Mouse (Mus musculus) stomach, embryonic 15.5 days (tissue): ENCODE data around the gene C2cd3. TPM values are rescaled to one million over a fixed set of nuclear protein-coding genes. Genes with fewer than 3 reads are reported as not detected.
A peak's percentile ranks its signal among the peaks of the same experiment; 100 is the strongest.
"Not testable (repeated sequence)": the region's sequence is repeated elsewhere in the genome, so short reads cannot be mapped to it uniquely, and the experiment has no call there.

Experiments used
- ATAC-seq: fragments of 200-750 bp; cut with Nextera tagmentation; 2 replicates; pipeline ENCODE4 v1.8.0; 2017; ENCODE audit warnings: low read depth, moderate number of reproducible peaks, moderate TSS enrichment; ENCODE audit not compliant: insufficient read depth, low FRiP score
- H3K27ac ChIP-seq: fragments of 300-500 bp; sonication (generic); 2 replicates; pipeline ENCODE4 v1.5.1; 2015; ENCODE audit warnings: mild to moderate bottlenecking, inconsistent platforms
- H3K27me3 ChIP-seq: fragments of 300-500 bp; sonication (generic); replicated peaks from 2 replicates; pipeline ENCODE4 v1.6.1; 2015; ENCODE audit warnings: inconsistent platforms
- H3K36me3 ChIP-seq: fragments of 300-500 bp; sonication (generic); 2 replicates; pipeline ENCODE4 v1.6.1; 2015; ENCODE audit warnings: inconsistent platforms
- H3K4me1 ChIP-seq: fragments of 300-500 bp; sonication (generic); 2 replicates; pipeline ENCODE4 v1.6.1; 2015; ENCODE audit warnings: inconsistent platforms
- H3K4me2 ChIP-seq: fragments of 300-500 bp; sonication (generic); 2 replicates; pipeline ENCODE4 v1.6.1; 2015; ENCODE audit warnings: mild to moderate bottlenecking, inconsistent platforms
- H3K4me3 ChIP-seq: fragments of 300-500 bp; sonication (generic); replicated peaks from 2 replicates; pipeline ENCODE4 v1.5.1; 2015; ENCODE audit warnings: inconsistent platforms
- H3K9ac ChIP-seq: fragments of 300-500 bp; sonication (generic); 2 replicates; pipeline ENCODE4 v1.6.1; 2015; ENCODE audit warnings: inconsistent platforms
- H3K9me3 ChIP-seq: fragments of 300-500 bp; sonication (generic); 2 replicates; pipeline ENCODE4 v1.6.1; 2016; ENCODE audit warnings: inconsistent platforms
- WGBS: fragments of 180-500 bp; shearing (Covaris S2); methylation state at CpG from one replicate; pipeline ENCODE4 v1.1.7; 2015; 5-methylcytosine and 5-hydroxymethylcytosine counted together
- polyA plus RNA-seq: library from polyadenylated mRNA; unstranded; fragments of >200 nt; fragmentation: Nextera tagmentation; extraction: Ambion mirVana; gene quantifications from 2 replicates; pipeline ENCODE4 v1.2.1, GENCODE M21; 2015

C2cd3 gene
- polyA plus RNA-seq, 1 experiment from 2014 or later = 18.5 TPM

- Histone ChIP-seq H3K9ac (no peak overlapping the region), H3K36me3 (no peaks in the 10 kb centered on the region), H3K27ac (no peak overlapping the region), H3K9me3 (no peaks in the 10 kb centered on the region), H3K4me3 (no peak overlapping the region), H3K4me1 (no peaks in the 10 kb centered on the region), H3K4me2 (no peak overlapping the region), H3K27me3 (no peaks in the 10 kb centered on the region)
- no peak for ATAC-seq
- 75% methylated on average over 9 of the region's 9 CpGs for WGBS
Observed at GRCm38 (mm10) chr7:100473846-100474454, 101.9 kb downstream of the C2cd3 start.

- Histone ChIP-seq H3K27ac (no peak overlapping the region; the same call in 1 of the 2 replicates), H3K9me3 (no peaks in the 10 kb centered on the region), H3K4me2 (no peak overlapping the region), H3K4me3 (no peak overlapping the region), H3K9ac (no peak overlapping the region), H3K4me1 (no peaks in the 10 kb centered on the region), H3K27me3 (no peaks in the 10 kb centered on the region), H3K36me3 (no peaks in the 10 kb centered on the region)
- no peak for ATAC-seq
- 39% methylated on average over 1 of the region's 1 CpGs for WGBS
Observed at GRCm38 (mm10) chr7:100474680-100475079, 102.6 kb downstream of the C2cd3 start.

GRCm38 (mm10) chr7:100479100-100479822 is 107.2 kb downstream of the C2cd3 start:
- 0 out of 2 replicates have a peak overlapping the region, but pooled peaks have one; percentile 8 for H3K4me2 ChIP-seq
- no peaks in the 10 kb centered on the region for H3K4me1 ChIP-seq
- no peaks in the 10 kb centered on the region for H3K9me3 ChIP-seq
- WGBS = 71% methylated on average over 20 of the region's 20 CpGs
- no peaks in the 10 kb centered on the region for H3K36me3 ChIP-seq
- no peak overlapping the region for H3K27ac ChIP-seq
- H3K27me3 ChIP-seq = no peaks in the 10 kb centered on the region
- ATAC-seq = no peak
- H3K9ac ChIP-seq = no peak overlapping the region
- H3K4me3 ChIP-seq = no peak overlapping the region

GRCm38 (mm10) chr7:100479823-100480164 is 107.8 kb downstream of the C2cd3 start:
- peak; percentile 63 for ATAC-seq
- Histone ChIP-seq H3K4me3 (no peak overlapping the region), H3K9ac (no peak overlapping the region), H3K4me2 (0 out of 2 replicates have a peak overlapping the region, but pooled peaks have one; percentile 13), H3K4me1 (no peaks in the 10 kb centered on the region), H3K9me3 (no peaks in the 10 kb centered on the region), H3K36me3 (no peaks in the 10 kb centered on the region), H3K27me3 (no peaks in the 10 kb centered on the region), H3K27ac (no peak overlapping the region)
- WGBS = 62% methylated on average over 15 of the region's 15 CpGs

- 79% methylated on average over 17 of the region's 17 CpGs for WGBS
- no peak overlapping the region for H3K27ac ChIP-seq
- H3K4me1 ChIP-seq = no peaks in the 10 kb centered on the region
- no peaks in the 10 kb centered on the region for H3K36me3 ChIP-seq
- H3K9me3 ChIP-seq = no peaks in the 10 kb centered on the region
- H3K9ac ChIP-seq = no peak overlapping the region
- no peak overlapping the region for H3K4me3 ChIP-seq
- no peak for ATAC-seq
- no peaks in the 10 kb centered on the region for H3K27me3 ChIP-seq
- H3K4me2 ChIP-seq = 0 out of 2 replicates have a peak overlapping the region, but pooled peaks have one; percentile 13
Observed at GRCm38 (mm10) chr7:100480175-100480574, 108.1 kb downstream of the C2cd3 start.

- 84% methylated on average over 2 of the region's 2 CpGs for WGBS
- ATAC-seq, H3K27me3 ChIP-seq, H3K4me1 ChIP-seq, H3K36me3 ChIP-seq, H3K4me3 ChIP-seq, H3K27ac ChIP-seq, H3K4me2 ChIP-seq, H3K9ac ChIP-seq, H3K9me3 ChIP-seq: not testable (repeated sequence)
Observed at GRCm38 (mm10) chr7:100482046-100482445, 110.0 kb downstream of the C2cd3 start.

- no peak for ATAC-seq
- Histone ChIP-seq H3K36me3 (no peaks in the 10 kb centered on the region), H3K9me3 (no peaks in the 10 kb centered on the region), H3K4me1 (peaks cover 9% of the 10 kb centered on the region; the same call in 1 of the 2 replicates), H3K9ac (no peak overlapping the region), H3K4me2 (no peak overlapping the region), H3K27me3 (no peaks in the 10 kb centered on the region), H3K4me3 (no peak overlapping the region), H3K27ac (no peak overlapping the region)
- WGBS = 82% methylated on average over 5 of the region's 5 CpGs
Observed at GRCm38 (mm10) chr7:100484493-100484892, 112.5 kb downstream of the C2cd3 start.

- Histone ChIP-seq H3K27ac (no peak overlapping the region), H3K9ac (no peak overlapping the region), H3K4me1 (peaks cover 11% of the 10 kb centered on the region), H3K9me3 (no peaks in the 10 kb centered on the region), H3K4me3 (no peak overlapping the region), H3K27me3 (no peaks in the 10 kb centered on the region), H3K36me3 (no peaks in the 10 kb centered on the region), H3K4me2 (no peak overlapping the region)
- WGBS = 65% methylated on average over 2 of the region's 2 CpGs
- no peak for ATAC-seq
Observed at GRCm38 (mm10) chr7:100487301-100487700, 115.3 kb downstream of the C2cd3 start.

GRCm38 (mm10) chr7:100488474-100489048 is 116.5 kb downstream of the C2cd3 start:
- H3K4me2 ChIP-seq = peak overlapping the region; percentile 19; the same call in 1 of the 2 replicates
- H3K27ac ChIP-seq = peak overlapping the region; percentile 38; the same call in 1 of the 2 replicates
- no peak overlapping the region for H3K9ac ChIP-seq
- no peaks in the 10 kb centered on the region for H3K36me3 ChIP-seq
- no peaks in the 10 kb centered on the region for H3K27me3 ChIP-seq
- 28% methylated on average over 10 of the region's 10 CpGs for WGBS
- no peak for ATAC-seq
- no peak overlapping the region for H3K4me3 ChIP-seq
- peaks cover 20% of the 10 kb centered on the region for H3K4me1 ChIP-seq
- H3K9me3 ChIP-seq = no peaks in the 10 kb centered on the region

- ATAC-seq = peak; percentile 70
- no peaks in the 10 kb centered on the region for H3K9me3 ChIP-seq
- peak overlapping the region; percentile 85 for H3K27ac ChIP-seq
- H3K9ac ChIP-seq = peak overlapping the region; percentile 16
- H3K36me3 ChIP-seq = peaks cover 12% of the 10 kb centered on the region; the same call in 1 of the 2 replicates
- H3K27me3 ChIP-seq = no peaks in the 10 kb centered on the region
- H3K4me3 ChIP-seq = peak overlapping the region; percentile 56
- peaks cover 52% of the 10 kb centered on the region for H3K4me1 ChIP-seq
- H3K4me2 ChIP-seq = peak overlapping the region; percentile 96
- WGBS = 3% methylated on average over 36 of the region's 36 CpGs
Observed at GRCm38 (mm10) chr7:100492391-100493116, 120.5 kb downstream of the C2cd3 start.

GRCm38 (mm10) chr7:100493117-100493483 is 121.1 kb downstream of the C2cd3 start, which contains the start of gene Ucp2:
Gene Ucp2, plus strand, starts transcription at chr7:100493337.
- Histone ChIP-seq H3K4me3 (peak within 1 kb of the TSS; percentile 56), H3K27ac (peak within 1 kb of the TSS; percentile 85), H3K27me3 (no peaks in the 10 kb centered on the region), H3K9me3 (no peaks in the 10 kb centered on the region), H3K4me1 (peaks cover 51% of the 10 kb centered on the region), H3K36me3 (peaks cover 14% of the 10 kb centered on the region), H3K4me2 (peak within 1 kb of the TSS; percentile 96), H3K9ac (peak within 1 kb of the TSS; percentile 17)
- ATAC-seq = peak; percentile 82
- WGBS = under 1% methylated on average over 27 of the region's 27 CpGs
